Mouse (Mus musculus): ENCODE results near the gene Sigirr. TPM values are rescaled to one million over a fixed set of nuclear protein-coding genes. Genes with fewer than 3 reads are reported as not detected.

Sigirr gene
- polyA plus RNA-seq (2015; fragmentation: Nextera tagmentation; extraction: Ambion mirVana), result 3.2 and 3.3 TPM in 2 replicates

DNA sequence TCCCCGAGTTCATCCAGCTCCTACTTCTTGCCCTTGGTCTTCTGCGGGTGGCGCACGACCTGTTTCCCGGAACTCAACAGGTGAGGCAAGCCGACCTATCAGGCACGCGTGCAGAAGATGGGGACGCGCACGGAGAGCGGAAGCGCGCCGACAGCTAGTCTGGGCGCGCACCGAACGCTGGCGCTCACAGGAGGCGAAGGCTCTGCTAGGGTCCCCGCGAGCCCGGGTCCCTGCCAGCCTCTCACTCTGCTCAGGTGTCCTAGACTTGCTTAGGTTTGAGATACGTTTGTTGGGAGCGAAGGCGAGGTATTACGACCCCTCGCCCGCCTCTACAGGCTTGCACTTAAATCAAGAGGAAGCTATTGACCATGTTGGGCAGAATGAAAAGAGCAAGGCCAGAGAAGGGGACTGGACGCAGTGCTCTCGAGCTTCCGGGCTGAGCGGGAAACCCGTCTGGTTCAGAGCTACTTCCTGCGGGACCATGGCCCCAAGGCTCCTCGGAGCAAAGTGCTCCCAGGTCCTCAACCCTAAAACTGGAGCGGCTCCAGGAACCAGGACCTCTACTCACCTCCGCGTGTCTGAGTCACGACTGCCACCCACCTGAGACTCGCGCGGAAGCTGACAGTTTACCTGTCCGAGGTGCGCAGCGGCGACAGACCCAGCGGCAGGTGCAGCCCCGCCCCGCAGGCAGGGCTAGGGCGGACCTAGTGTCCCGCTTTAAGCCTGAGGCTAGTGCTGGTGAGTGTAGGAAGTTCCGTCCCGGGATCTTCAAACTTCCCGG is at the start of gene Sigirr:
Sigirr (minus strand) TSS at position 662 of the 781 bp plus-strand sequence.
- peak within 1 kb of the TSS; percentile 49 for H3K4me3 ChIP-seq (ENCODE audit: low read length)
- no peaks in the 10 kb centered on the region for H3K9me3 ChIP-seq (ENCODE audit: control insufficient read depth, low read length)
- peak within 1 kb of the TSS; percentile 45 for H3K9ac ChIP-seq (ENCODE audit: low read depth, low read length)
- H3K36me3 ChIP-seq (ENCODE audit: control insufficient read depth, insufficient read depth, low read length), result no peaks in the 10 kb centered on the region
- peaks cover 31% of the 10 kb centered on the region for H3K27me3 ChIP-seq (replicated peaks; ENCODE audit: control insufficient read depth, insufficient read depth, low read length)
- 1% methylated on average over 56 of the region's 56 CpGs for WGBS
- peaks cover 6% of the 10 kb centered on the region; the same call in 1 of the 2 replicates for H3K4me1 ChIP-seq (ENCODE audit: control insufficient read depth, insufficient read depth, low read depth, low read length)
- H3K4me2 ChIP-seq (ENCODE audit: low read length), result peak within 1 kb of the TSS; percentile 74
- no peak within 1 kb of the TSS for H3K27ac ChIP-seq (ENCODE audit: low read depth, low read length)
- peak; percentile 73; the same call in 1 of the 2 replicates for ATAC-seq

DNA sequence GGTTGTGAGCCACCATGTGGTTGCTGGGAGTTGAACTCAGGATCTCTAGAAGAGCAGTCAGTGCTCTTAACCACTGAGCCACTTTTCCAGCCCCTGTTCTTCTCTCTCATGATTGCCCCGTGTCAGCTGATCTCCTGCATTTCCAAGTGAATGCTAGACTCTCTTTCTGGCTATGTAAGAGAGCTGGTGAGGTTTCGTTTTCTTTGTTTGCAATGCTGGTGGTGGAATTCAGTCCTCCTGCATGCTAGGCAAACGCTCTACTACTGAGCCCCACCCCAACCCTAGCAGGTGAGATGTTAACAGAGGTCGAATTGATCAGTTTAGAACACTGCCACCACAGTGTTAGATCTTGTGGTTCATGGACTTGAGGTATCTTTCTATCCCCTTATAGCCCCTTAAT is 48.3 kb upstream of the Sigirr start:
- Histone ChIP-seq H3K4me1 (ENCODE audit: control insufficient read depth, insufficient read depth, low read depth, low read length) (no peaks in the 10 kb centered on the region), H3K36me3 (ENCODE audit: control insufficient read depth, insufficient read depth, low read length) (peaks cover 14% of the 10 kb centered on the region; the same call in 1 of the 2 replicates), H3K4me2 (ENCODE audit: low read length) (no peak overlapping the region), H3K9me3 (ENCODE audit: control insufficient read depth, low read length) (no peaks in the 10 kb centered on the region), H3K27me3 (replicated peaks; ENCODE audit: control insufficient read depth, insufficient read depth, low read length) (no peaks in the 10 kb centered on the region), H3K4me3 (ENCODE audit: low read length) (no peak overlapping the region), H3K27ac (ENCODE audit: low read depth, low read length) (no peak overlapping the region), H3K9ac (ENCODE audit: low read depth, low read length) (no peak overlapping the region)
- WGBS, result 78% methylated on average over 4 of the region's 4 CpGs
- no peak for ATAC-seq

DNA sequence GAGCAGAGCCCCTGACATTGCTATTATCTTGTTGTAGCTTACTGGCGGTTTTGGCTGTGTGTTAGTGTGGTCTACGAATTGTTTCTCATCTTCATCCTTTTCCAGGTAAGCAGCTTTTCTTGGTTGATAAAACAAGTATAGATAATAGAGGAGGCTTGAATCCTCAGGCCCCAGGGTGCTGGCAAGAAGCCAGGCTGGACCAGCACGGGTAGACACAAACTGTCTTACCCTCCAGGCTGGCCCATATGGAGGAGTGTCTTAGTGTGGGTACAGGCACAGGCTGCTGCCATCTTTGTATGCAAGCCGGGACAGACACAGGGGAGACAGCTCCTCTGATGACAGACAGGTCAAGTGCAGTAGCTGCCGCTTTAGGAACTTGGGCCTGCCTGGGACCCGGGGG is 46.7 kb upstream of the Sigirr start:
- 79% methylated on average over 6 of the region's 6 CpGs for WGBS
- H3K9ac ChIP-seq (ENCODE audit: low read depth, low read length), result no peak overlapping the region
- H3K4me2 ChIP-seq (ENCODE audit: low read length), result no peak overlapping the region
- no peak overlapping the region for H3K27ac ChIP-seq (ENCODE audit: low read depth, low read length)
- H3K4me3 ChIP-seq (ENCODE audit: low read length), result no peak overlapping the region
- no peak for ATAC-seq
- no peaks in the 10 kb centered on the region for H3K9me3 ChIP-seq (ENCODE audit: control insufficient read depth, low read length)
- H3K4me1 ChIP-seq (ENCODE audit: control insufficient read depth, insufficient read depth, low read depth, low read length), result no peaks in the 10 kb centered on the region
- no peaks in the 10 kb centered on the region for H3K27me3 ChIP-seq (replicated peaks; ENCODE audit: control insufficient read depth, insufficient read depth, low read length)
- peaks cover 14% of the 10 kb centered on the region; the same call in 1 of the 2 replicates for H3K36me3 ChIP-seq (ENCODE audit: control insufficient read depth, insufficient read depth, low read length)

DNA sequence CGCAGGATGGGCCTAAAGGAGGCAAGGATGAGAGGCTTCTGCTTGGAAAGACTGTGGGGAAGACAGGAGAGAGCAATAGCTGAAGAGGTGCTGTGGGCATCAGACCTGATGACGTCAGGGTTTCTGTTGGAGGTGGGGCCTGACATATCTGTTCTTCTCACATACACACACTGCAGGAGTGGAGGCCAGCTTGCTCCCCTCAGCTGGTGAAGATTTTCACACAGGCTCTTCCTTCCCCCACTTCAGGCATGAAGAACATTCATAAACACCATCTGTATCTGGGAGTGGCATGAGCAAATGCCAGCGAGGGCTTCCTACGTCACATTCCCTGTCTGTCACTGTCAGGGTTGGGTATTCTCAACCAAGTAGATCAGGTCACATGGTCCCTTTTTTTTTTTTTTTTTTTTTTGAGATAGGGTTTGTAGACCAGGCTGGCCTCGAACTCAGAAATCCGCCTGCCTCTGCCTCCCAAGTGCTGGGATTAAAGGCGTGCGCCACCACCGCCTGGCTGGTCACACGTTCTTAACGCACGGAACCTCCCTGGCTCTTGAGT is 45.7 kb upstream of the Sigirr start:
- Histone ChIP-seq H3K4me3 (ENCODE audit: low read length) (no peak overlapping the region), H3K36me3 (ENCODE audit: control insufficient read depth, insufficient read depth, low read length) (peaks cover 9% of the 10 kb centered on the region; the same call in 1 of the 2 replicates)
- 94% methylated on average over 12 of the region's 12 CpGs for WGBS

DNA sequence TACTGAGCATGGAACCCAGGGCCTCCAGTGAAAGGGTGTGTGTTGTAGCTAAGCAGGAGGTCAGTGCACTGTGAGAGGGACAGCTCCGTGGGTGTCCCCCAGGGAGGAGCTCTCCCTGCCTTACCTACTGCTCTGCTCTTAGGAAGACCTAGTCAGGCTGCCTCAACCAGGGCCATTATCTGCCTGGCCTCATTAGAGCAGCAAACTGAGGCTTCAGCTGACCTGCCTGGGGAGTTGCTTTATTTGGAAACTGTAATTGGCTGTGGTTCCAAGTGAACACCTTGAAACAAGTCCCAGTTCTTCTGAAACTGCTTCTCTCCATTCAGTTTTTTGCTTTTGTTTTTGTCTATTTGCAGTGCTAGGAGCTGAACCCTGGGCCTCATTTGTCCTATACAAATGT is 45.0 kb upstream of the Sigirr start:
- Histone ChIP-seq H3K9me3 (ENCODE audit: control insufficient read depth, low read length) (no peaks in the 10 kb centered on the region), H3K4me1 (ENCODE audit: control insufficient read depth, insufficient read depth, low read depth, low read length) (no peaks in the 10 kb centered on the region), H3K36me3 (ENCODE audit: control insufficient read depth, insufficient read depth, low read length) (peaks cover 7% of the 10 kb centered on the region; the same call in 1 of the 2 replicates), H3K4me3 (ENCODE audit: low read length) (no peak overlapping the region), H3K4me2 (ENCODE audit: low read length) (no peak overlapping the region), H3K27me3 (replicated peaks; ENCODE audit: control insufficient read depth, insufficient read depth, low read length) (no peaks in the 10 kb centered on the region), H3K27ac (ENCODE audit: low read depth, low read length) (no peak overlapping the region), H3K9ac (ENCODE audit: low read depth, low read length) (no peak overlapping the region)
- ATAC-seq, result no peak
- WGBS, result 60% methylated on average over 1 of the region's 1 CpGs

More for the DNA sequence above, 45.7 kb upstream of the Sigirr start:
- Histone ChIP-seq H3K9me3 (ENCODE audit: control insufficient read depth, low read length) (no peaks in the 10 kb centered on the region), H3K9ac (ENCODE audit: low read depth, low read length) (no peak overlapping the region), H3K27me3 (replicated peaks; ENCODE audit: control insufficient read depth, insufficient read depth, low read length) (no peaks in the 10 kb centered on the region), H3K4me1 (ENCODE audit: control insufficient read depth, insufficient read depth, low read depth, low read length) (no peaks in the 10 kb centered on the region), H3K27ac (ENCODE audit: low read depth, low read length) (no peak overlapping the region), H3K4me2 (ENCODE audit: low read length) (no peak overlapping the region)
- ATAC-seq, result no peak

DNA sequence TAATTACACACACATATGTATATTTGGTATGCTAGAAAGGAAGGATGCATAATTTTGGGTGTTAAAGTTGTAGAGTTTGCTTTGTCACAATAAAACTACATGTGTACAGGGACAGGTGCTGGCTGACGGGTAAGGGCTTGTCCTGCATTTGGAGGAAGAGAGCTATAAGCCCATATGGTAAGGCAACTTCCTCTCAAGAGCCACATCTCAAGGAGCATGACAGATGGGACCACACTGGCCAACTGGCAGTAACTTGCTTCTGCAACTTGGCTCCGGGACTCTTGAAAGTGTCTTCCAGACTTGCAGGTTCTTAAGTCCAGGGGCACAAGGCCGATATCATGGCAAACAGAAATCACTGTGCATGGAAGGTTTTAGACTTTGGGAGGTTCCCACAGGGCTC is 44.3 kb upstream of the Sigirr start:
- H3K4me3 ChIP-seq (ENCODE audit: low read length), result no peak overlapping the region
- WGBS, result 91% methylated on average over 3 of the region's 3 CpGs
- no peak overlapping the region for H3K27ac ChIP-seq (ENCODE audit: low read depth, low read length)
- H3K4me1 ChIP-seq (ENCODE audit: control insufficient read depth, insufficient read depth, low read depth, low read length), result no peaks in the 10 kb centered on the region
- ATAC-seq, result no peak
- peaks cover 7% of the 10 kb centered on the region; the same call in 1 of the 2 replicates for H3K36me3 ChIP-seq (ENCODE audit: control insufficient read depth, insufficient read depth, low read length)
- H3K27me3 ChIP-seq (replicated peaks; ENCODE audit: control insufficient read depth, insufficient read depth, low read length), result no peaks in the 10 kb centered on the region
- H3K4me2 ChIP-seq (ENCODE audit: low read length), result no peak overlapping the region
- H3K9ac ChIP-seq (ENCODE audit: low read depth, low read length), result no peak overlapping the region
- no peaks in the 10 kb centered on the region for H3K9me3 ChIP-seq (ENCODE audit: control insufficient read depth, low read length)

DNA sequence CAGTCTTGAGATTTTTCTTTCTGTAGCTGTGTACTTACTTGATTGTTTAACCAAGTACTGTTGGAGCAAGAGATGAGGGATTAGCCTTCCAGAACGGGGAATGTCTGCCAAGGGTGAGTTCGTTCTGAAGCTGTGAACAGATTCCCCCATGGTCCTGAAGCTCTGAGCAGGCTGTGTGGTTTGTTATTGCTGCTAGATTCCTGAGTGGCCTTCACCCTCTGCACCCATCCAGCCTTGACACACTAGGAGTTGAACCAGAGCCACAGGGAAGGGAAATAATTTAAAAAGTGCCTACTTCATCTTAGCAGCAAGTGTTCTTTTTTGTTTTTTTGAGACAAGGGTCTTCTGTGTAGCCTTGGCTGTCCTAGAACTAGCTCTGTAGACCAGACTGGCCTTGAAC is 43.5 kb upstream of the Sigirr start:
- no peak for ATAC-seq
- Histone ChIP-seq H3K4me2 (ENCODE audit: low read length) (no peak overlapping the region), H3K9me3 (ENCODE audit: control insufficient read depth, low read length) (no peaks in the 10 kb centered on the region), H3K4me1 (ENCODE audit: control insufficient read depth, insufficient read depth, low read depth, low read length) (no peaks in the 10 kb centered on the region), H3K36me3 (ENCODE audit: control insufficient read depth, insufficient read depth, low read length) (peaks cover 7% of the 10 kb centered on the region; the same call in 1 of the 2 replicates), H3K4me3 (ENCODE audit: low read length) (no peak overlapping the region), H3K9ac (ENCODE audit: low read depth, low read length) (no peak overlapping the region), H3K27ac (ENCODE audit: low read depth, low read length) (no peak overlapping the region), H3K27me3 (replicated peaks; ENCODE audit: control insufficient read depth, insufficient read depth, low read length) (no peaks in the 10 kb centered on the region)
- 82% methylated on average over 2 of the region's 2 CpGs for WGBS

DNA sequence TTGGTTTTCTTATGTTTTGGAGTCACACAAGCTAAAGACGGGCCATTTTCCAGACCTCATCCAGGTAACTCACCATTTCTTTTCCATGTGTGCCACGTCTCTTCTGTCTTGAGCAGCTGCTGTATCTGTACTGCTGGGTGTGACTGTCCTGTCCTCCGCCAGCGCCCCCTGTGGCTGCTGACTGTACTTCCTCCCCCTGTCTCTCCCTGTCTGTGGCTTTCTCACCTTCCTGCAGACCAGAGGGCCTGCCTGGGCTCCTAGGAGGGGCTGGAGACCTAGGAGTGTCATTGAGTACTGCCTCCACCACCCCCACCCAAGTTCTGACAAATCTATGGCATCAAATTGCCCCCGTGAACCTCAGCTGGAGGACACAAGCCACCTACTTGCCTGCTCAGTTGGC is 42.7 kb upstream of the Sigirr start:
- H3K4me1 ChIP-seq (ENCODE audit: control insufficient read depth, insufficient read depth, low read depth, low read length), result no peaks in the 10 kb centered on the region
- no peak overlapping the region for H3K9ac ChIP-seq (ENCODE audit: low read depth, low read length)
- no peak for ATAC-seq
- H3K4me2 ChIP-seq (ENCODE audit: low read length), result no peak overlapping the region
- no peaks in the 10 kb centered on the region for H3K27me3 ChIP-seq (replicated peaks; ENCODE audit: control insufficient read depth, insufficient read depth, low read length)
- 57% methylated on average over 5 of the region's 5 CpGs for WGBS
- H3K9me3 ChIP-seq (ENCODE audit: control insufficient read depth, low read length), result no peaks in the 10 kb centered on the region
- no peak overlapping the region for H3K4me3 ChIP-seq (ENCODE audit: low read length)
- H3K36me3 ChIP-seq (ENCODE audit: control insufficient read depth, insufficient read depth, low read length), result peaks cover 7% of the 10 kb centered on the region; the same call in 1 of the 2 replicates
- H3K27ac ChIP-seq (ENCODE audit: low read depth, low read length), result no peak overlapping the region

DNA sequence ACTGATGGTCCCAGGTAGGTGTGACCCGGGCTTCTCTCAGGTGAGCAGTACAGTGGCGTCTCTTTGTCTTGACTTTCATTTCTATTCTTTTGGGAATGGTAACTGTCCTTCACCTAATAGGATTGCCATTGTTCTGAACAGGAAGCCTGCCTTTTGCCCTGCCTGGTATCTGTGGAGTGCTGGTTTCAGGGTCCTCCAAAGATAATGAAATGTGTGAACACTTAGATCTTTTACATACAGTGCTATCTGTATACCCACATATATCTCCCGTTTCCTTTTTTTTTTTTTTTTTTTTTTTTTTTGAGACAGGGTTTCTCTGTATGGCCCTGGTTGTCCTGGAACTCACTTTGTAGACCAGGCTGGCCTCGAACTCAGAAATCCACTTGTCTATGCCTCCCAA is 41.0 kb upstream of the Sigirr start:
- Histone ChIP-seq H3K4me1 (ENCODE audit: control insufficient read depth, insufficient read depth, low read depth, low read length) (no peaks in the 10 kb centered on the region), H3K4me2 (ENCODE audit: low read length) (no peak overlapping the region), H3K27me3 (replicated peaks; ENCODE audit: control insufficient read depth, insufficient read depth, low read length) (no peaks in the 10 kb centered on the region), H3K9ac (ENCODE audit: low read depth, low read length) (no peak overlapping the region), H3K9me3 (ENCODE audit: control insufficient read depth, low read length) (no peaks in the 10 kb centered on the region), H3K27ac (ENCODE audit: low read depth, low read length) (no peak overlapping the region), H3K4me3 (ENCODE audit: low read length) (no peak overlapping the region), H3K36me3 (ENCODE audit: control insufficient read depth, insufficient read depth, low read length) (peaks cover 15% of the 10 kb centered on the region)
- 93% methylated on average over 4 of the region's 4 CpGs for WGBS
- no peak for ATAC-seq
